Mouse (Mus musculus): ENCODE measurements around the gene Me1. TPM values are rescaled to one million over a fixed set of nuclear protein-coding genes. Genes with fewer than 3 reads are reported as not detected.

Gene Me1
- 5.4 TPM for polyA plus RNA-seq (2015; fragmentation: Illumina TruSeq; extraction: RNeasy Lipid Tissue Mini Kit (QIAGEN cat#74804); ENCODE audit: insufficient read depth, low replicate concordance)

DNA sequence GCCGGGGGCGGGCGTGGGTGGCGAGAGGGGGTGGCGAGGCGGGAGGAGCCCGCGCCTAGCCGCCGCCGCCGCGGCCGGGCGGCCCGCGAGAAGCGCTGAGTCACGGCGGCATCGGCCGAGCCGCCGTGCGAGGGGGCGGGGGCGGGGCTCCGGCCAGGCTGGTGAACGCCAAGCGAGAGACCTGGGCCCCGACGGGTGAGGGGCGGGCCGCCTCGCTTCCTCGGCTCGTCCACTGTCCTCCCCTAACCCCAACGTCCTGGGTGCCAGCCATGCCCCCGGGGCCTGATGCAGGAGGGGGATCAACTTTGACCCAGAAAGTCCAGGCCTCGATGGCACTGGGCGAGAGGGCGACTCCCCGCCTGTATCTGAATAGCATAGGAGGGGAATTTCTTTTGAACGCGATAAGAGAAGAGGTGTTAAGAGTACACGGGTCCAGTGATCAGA is at the start of gene Me1:
Me1 (minus strand) TSS at position 136 of the 444 bp plus-strand sequence.

DNA sequence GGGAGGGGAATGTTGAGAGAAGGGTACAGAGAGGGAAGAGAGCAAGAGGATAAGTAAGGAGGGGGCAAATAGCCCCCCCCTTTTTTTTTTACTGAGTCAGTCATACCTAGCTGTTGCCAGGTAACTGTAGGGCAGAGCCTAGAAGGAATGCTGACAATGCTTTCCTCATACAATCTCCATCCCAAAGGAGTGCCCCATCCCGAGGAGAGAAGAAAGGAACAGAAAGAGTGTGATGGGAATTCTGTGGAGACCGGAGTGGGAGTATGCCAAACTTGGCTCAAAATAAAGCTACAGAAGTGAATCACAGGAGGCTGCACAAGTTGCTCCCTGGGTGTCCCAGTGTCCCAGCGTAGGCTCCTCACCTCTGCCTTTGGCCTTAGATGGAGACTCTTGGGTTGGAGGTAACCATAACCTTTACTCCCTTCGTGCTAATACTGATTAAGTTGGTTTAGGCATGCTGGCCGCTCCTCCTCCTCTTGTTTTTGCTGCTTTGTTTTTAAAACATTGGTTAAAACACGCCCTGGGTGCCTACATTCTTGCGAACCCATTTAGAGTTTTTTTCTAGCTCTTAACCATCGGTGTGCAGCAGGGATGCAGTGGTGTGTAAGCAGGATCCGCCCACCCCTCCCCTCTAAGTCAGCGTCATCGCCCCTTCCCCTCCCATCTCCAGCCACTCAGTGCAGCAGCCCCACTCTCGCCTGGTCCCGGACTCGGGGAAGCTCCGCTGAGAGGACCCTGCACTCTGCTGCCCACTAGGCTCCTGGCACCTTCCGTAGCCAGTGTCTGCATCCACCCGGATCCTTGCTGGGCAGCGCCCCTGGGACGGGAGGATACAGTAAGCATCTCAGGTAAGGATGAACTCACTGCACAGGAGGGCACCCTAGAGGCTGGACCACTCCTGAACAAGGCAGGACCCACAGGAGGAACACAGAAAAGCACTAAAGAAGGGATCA is 47.5 kb upstream of the Me1 start, which contains the start of gene Prss35:
Prss35 (plus strand) TSS at position 691 of the 953 bp plus-strand sequence.

DNA sequence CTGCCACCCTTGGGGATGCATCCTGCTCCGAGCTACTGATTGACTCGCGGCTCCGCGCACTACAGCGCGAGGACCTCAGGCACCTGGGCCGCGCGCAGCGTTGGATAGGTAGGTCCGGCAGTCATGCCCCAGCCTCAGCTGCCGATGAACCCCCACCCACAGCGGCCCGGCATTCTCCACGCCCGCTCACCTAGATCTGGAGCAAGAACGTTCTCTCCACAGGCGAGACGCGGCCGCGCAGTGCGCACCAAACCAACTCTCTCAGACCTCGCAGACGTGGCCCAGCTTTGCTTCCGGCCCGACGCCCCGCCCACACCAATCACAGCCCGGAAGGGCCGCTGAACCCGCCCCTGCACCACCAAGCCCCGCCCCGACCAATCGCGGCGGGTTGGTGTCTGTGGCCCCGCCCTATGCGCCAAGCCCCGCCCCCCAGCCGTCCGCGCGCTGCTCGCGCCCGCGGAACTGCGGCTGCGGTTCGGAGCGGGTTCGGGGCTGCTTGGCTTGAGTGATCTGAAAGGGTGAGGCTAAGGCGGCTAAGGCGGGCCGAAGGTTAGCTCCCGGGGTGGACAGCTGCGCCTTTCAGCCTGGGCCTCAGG is 124.1 kb downstream of the Me1 start, which contains the start of the genes Pgm3 and Rwdd2a:
Pgm3 (minus strand) TSS at position 303 of the 596 bp plus-strand sequence.
Rwdd2a (plus strand) TSS at position 452 of the 596 bp plus-strand sequence.

Other genes with a start within 250 kb of the Me1 start
- 2.6 TPM for gene Ube2cbp, start 231.0 kb downstream of the Me1 start, polyA plus RNA-seq (2015; fragmentation: Illumina TruSeq; extraction: RNeasy Lipid Tissue Mini Kit (QIAGEN cat#74804); ENCODE audit: insufficient read depth, low replicate concordance)
- gene Dop1a, start 228.8 kb downstream of the Me1 start, polyA plus RNA-seq (2015; fragmentation: Illumina TruSeq; extraction: RNeasy Lipid Tissue Mini Kit (QIAGEN cat#74804); ENCODE audit: insufficient read depth, low replicate concordance) = 54.2 TPM
- gene Pgm3, start 124.1 kb downstream of the Me1 start, polyA plus RNA-seq (2015; fragmentation: Illumina TruSeq; extraction: RNeasy Lipid Tissue Mini Kit (QIAGEN cat#74804); ENCODE audit: insufficient read depth, low replicate concordance) = 12.1 TPM
- gene Rwdd2a, start 124.0 kb downstream of the Me1 start, polyA plus RNA-seq (2015; fragmentation: Illumina TruSeq; extraction: RNeasy Lipid Tissue Mini Kit (QIAGEN cat#74804); ENCODE audit: insufficient read depth, low replicate concordance) = 2.9 TPM
- gene Prss35, start 47.7 kb upstream of the Me1 start, polyA plus RNA-seq (2015; fragmentation: Illumina TruSeq; extraction: RNeasy Lipid Tissue Mini Kit (QIAGEN cat#74804); ENCODE audit: insufficient read depth, low replicate concordance) = 0.33 TPM
- 2.7 TPM for gene Snap91, start 184.7 kb upstream of the Me1 start, polyA plus RNA-seq (2015; fragmentation: Illumina TruSeq; extraction: RNeasy Lipid Tissue Mini Kit (QIAGEN cat#74804); ENCODE audit: insufficient read depth, low replicate concordance)

All from spleen, adult 10 weeks (tissue).